Comparison of ENCODE assay signal across 20 mouse cellular contexts in genomic region chr16:45896587-45896986, GRCm38 (mm10). TPM values are rescaled to one million over a fixed set of nuclear protein-coding genes. Genes with fewer than 3 reads are reported as not detected.
DNase-seq lines count a peak whose midpoint lies in the region; ATAC-seq and TF ChIP-seq lines count a peak whose summit lies in the region.
"Had no signal": no experiment of that assay in that cellular context is flagged by ENCODE, and none has a peak within 500 bp of the region (broad histone marks: within the 10 kb centered on the region; RNA-seq: fewer than 3 reads in every experiment).

No protein-coding gene starts in this region.

- WGBS in lung, postnatal 0 days = 63% methylated on average over 2 of the region's 2 CpGs
- 38% methylated on average over 2 of the region's 2 CpGs for WGBS in embryonic facial prominence, embryonic 11.5 days
- WGBS in limb, embryonic 11.5 days = 8% methylated on average over 2 of the region's 2 CpGs

- no peak overlapping the region for H3K27ac ChIP-seq in lung, postnatal 0 days (ENCODE audit: low read length)
- H3K27ac ChIP-seq in embryonic facial prominence, embryonic 11.5 days (replicated peaks; ENCODE audit: low read depth, low read length) = no peak overlapping the region
- no peak overlapping the region for H3K27ac ChIP-seq in limb, embryonic 11.5 days (replicated peaks; ENCODE audit: low read depth, low read length)
- H3K27ac ChIP-seq: embryonic facial prominence, embryonic 12.5 days; forebrain, embryonic 13.5 days; heart, embryonic 13.5 days; hindbrain, embryonic 15.5 days had no signal

- H3K4me2 ChIP-seq in lung, postnatal 0 days (replicated peaks; ENCODE audit: low read depth, low read length) = no peak overlapping the region
- H3K4me2 ChIP-seq in embryonic facial prominence, embryonic 11.5 days (ENCODE audit: low read depth, low read length) = no peak overlapping the region
- no peak overlapping the region for H3K4me2 ChIP-seq in limb, embryonic 11.5 days (ENCODE audit: low read depth, severe bottlenecking)
- H3K4me2 ChIP-seq: embryonic facial prominence, embryonic 12.5 days; forebrain, embryonic 13.5 days; heart, embryonic 13.5 days; hindbrain, embryonic 15.5 days had no signal

- no peak for TF ChIP-seq EP300 in lung, postnatal 0 days (IDR thresholded peaks at IDR 0.05)

- no peaks in the 10 kb centered on the region for H3K9me3 ChIP-seq in lung, postnatal 0 days (ENCODE audit: low read length)
- H3K9me3 ChIP-seq in embryonic facial prominence, embryonic 11.5 days (replicated peaks; ENCODE audit: control insufficient read depth, low read length) = no peaks in the 10 kb centered on the region
- H3K9me3 ChIP-seq in limb, embryonic 11.5 days (ENCODE audit: control insufficient read depth, low read length) = no peaks in the 10 kb centered on the region
- H3K9me3 ChIP-seq: embryonic facial prominence, embryonic 12.5 days; forebrain, embryonic 13.5 days; heart, embryonic 13.5 days; hindbrain, embryonic 15.5 days had no signal

- no peak overlapping the region for H3K4me3 ChIP-seq in lung, postnatal 0 days (ENCODE audit: low read depth, low read length)
- no peak overlapping the region for H3K4me3 ChIP-seq in embryonic facial prominence, embryonic 11.5 days (ENCODE audit: low read depth, low read length)
- H3K4me3 ChIP-seq in limb, embryonic 11.5 days (ENCODE audit: low read depth, low read length) = no peak overlapping the region
- H3K4me3 ChIP-seq: embryonic facial prominence, embryonic 12.5 days; forebrain, embryonic 13.5 days; heart, embryonic 13.5 days; hindbrain, embryonic 15.5 days had no signal

- peak; percentile 23 for DNase-seq in lung, postnatal 0 days (ENCODE audit: low spot score)
- DNase-seq in lung, postnatal 4 days = no peak
- DNase-seq in embryo, embryonic 10.5 days (ENCODE audit: low spot score) = peak; percentile 50
- DNase-seq in embryonic facial prominence, embryonic 11.5 days (ENCODE audit: low spot score) = peak; percentile 73
- peak; percentile 56 for DNase-seq in limb, embryonic 11.5 days (ENCODE audit: low spot score)
- DNase-seq in spleen, adult 12 weeks (ENCODE audit: low spot score) = no peak
- DNase-seq in right cerebral cortex, postnatal 10 days (ENCODE audit: low spot score in 2 of 2) = no peak
- DNase-seq in thymus, postnatal 25 days = no peak
- DNase-seq: adrenal gland, adult 2 months; adrenal gland, postnatal 25 days; cerebellum, adult 18-20 months; cerebellum, adult 9-11 months; forebrain, postnatal 0 days; gastrocnemius, postnatal 36 days; heart, adult 11 months; heart, postnatal 36 days had no signal

- no peak for TF ChIP-seq CTCF in lung, postnatal 0 days (IDR thresholded peaks at IDR 0.05)

- no peak overlapping the region for H3K9ac ChIP-seq in lung, postnatal 0 days (replicated peaks; ENCODE audit: low read depth)
- no peak overlapping the region for H3K9ac ChIP-seq in embryonic facial prominence, embryonic 11.5 days (replicated peaks; ENCODE audit: low read length)
- no peak overlapping the region for H3K9ac ChIP-seq in limb, embryonic 11.5 days (ENCODE audit: low read length)
- H3K9ac ChIP-seq: embryonic facial prominence, embryonic 12.5 days; forebrain, embryonic 13.5 days; forebrain, postnatal 0 days; heart, embryonic 13.5 days; hindbrain, embryonic 15.5 days had no signal

- H3K36me3 ChIP-seq in lung, postnatal 0 days (ENCODE audit: insufficient read depth, low read length) = no peaks in the 10 kb centered on the region
- H3K36me3 ChIP-seq in embryonic facial prominence, embryonic 11.5 days (replicated peaks; ENCODE audit: control insufficient read depth, insufficient read depth, low read depth, low read length) = no peaks in the 10 kb centered on the region
- H3K36me3 ChIP-seq in limb, embryonic 11.5 days (ENCODE audit: control insufficient read depth, insufficient read depth, low read length) = no peaks in the 10 kb centered on the region
- H3K36me3 ChIP-seq: embryonic facial prominence, embryonic 12.5 days; heart, embryonic 13.5 days; hindbrain, embryonic 15.5 days had no signal

- H3K27me3 ChIP-seq in lung, postnatal 0 days (replicated peaks; ENCODE audit: insufficient read depth, low read length) = no peaks in the 10 kb centered on the region
- no peaks in the 10 kb centered on the region for H3K27me3 ChIP-seq in embryonic facial prominence, embryonic 11.5 days (ENCODE audit: control insufficient read depth, insufficient read depth, low read length)
- H3K27me3 ChIP-seq in limb, embryonic 11.5 days (ENCODE audit: control insufficient read depth, insufficient read depth, low read length) = no peaks in the 10 kb centered on the region
- H3K27me3 ChIP-seq: embryonic facial prominence, embryonic 12.5 days; forebrain, embryonic 13.5 days; heart, embryonic 13.5 days; hindbrain, embryonic 15.5 days had no signal

- ATAC-seq in lung, postnatal 0 days = no peak
- ATAC-seq in embryonic facial prominence, embryonic 11.5 days (replicated peaks; ENCODE audit: insufficient number of reproducible peaks, low FRiP score, low TSS enrichment, low read depth) = no peak; the same call in 1 of the 2 replicates
- no peak for ATAC-seq in limb, embryonic 11.5 days (ENCODE audit: insufficient number of reproducible peaks, low FRiP score, low TSS enrichment, low read depth)
- ATAC-seq: forebrain, embryonic 13.5 days; forebrain, postnatal 0 days had no signal

- no peaks in the 10 kb centered on the region for H3K4me1 ChIP-seq in lung, postnatal 0 days (ENCODE audit: insufficient read depth, low read depth, low read length)
- 0 out of 2 replicates have a peak, but pooled peaks cover 2% of the 10 kb centered on the region for H3K4me1 ChIP-seq in embryonic facial prominence, embryonic 11.5 days (ENCODE audit: control insufficient read depth, insufficient read depth, low read length)
- peaks cover 11% of the 10 kb centered on the region for H3K4me1 ChIP-seq in limb, embryonic 11.5 days (ENCODE audit: control insufficient read depth, insufficient read depth, low read length)
- H3K4me1 ChIP-seq: hindbrain, embryonic 15.5 days had no signal

RNA-seq across cellular contexts. Expression of gene Phldb2, which starts 56.8 kb away (rescaled TPM):
- 54.2 and 66.7 TPM in 2 replicates for polyA plus RNA-seq in lung, postnatal 0 days (2015; fragmentation: Nextera tagmentation; extraction: Ambion mirVana)
- 48.9 and 54.6 TPM in 2 replicates for polyA plus RNA-seq in embryonic facial prominence, embryonic 11.5 days (2014; fragmentation: Nextera tagmentation; extraction: Ambion mirVana)
- 47.6 and 49.3 TPM in 2 replicates for polyA plus RNA-seq in limb, embryonic 11.5 days (2014; fragmentation: Nextera tagmentation; extraction: Ambion mirVana)

Comparison
In these comparisons a context has a peak if more than half of its experiments do, and no peak if none do; other contexts are left out.
1. DNase-seq: peak in lung, postnatal 0 days (single experiment), embryo, embryonic 10.5 days (single experiment), embryonic facial prominence, embryonic 11.5 days (single experiment) and limb, embryonic 11.5 days (single experiment); none in lung, postnatal 4 days (0 of 2), spleen, adult 12 weeks (single experiment), right cerebral cortex, postnatal 10 days (0 of 2) and thymus, postnatal 25 days (single experiment).